Mouse (Mus musculus) lung, postnatal 0 days (tissue): ENCODE results near the gene Dock7.

Experiments used
- CTCF ChIP-seq: IDR thresholded peaks from 2 replicates; pipeline ENCODE4 v1.5.1; 2016; ENCODE audit warnings: antibody characterized with exemption, mild to moderate bottlenecking
- EP300 ChIP-seq: IDR thresholded peaks from 2 replicates; pipeline ENCODE4 v1.6.1; 2016; ENCODE audit warnings: antibody characterized with exemption, mild to moderate bottlenecking, control low read depth

GRCm38 (mm10) chr4:99064524-99064923, 56.2 kb downstream of the Dock7 start:
- TF ChIP-seq CTCF (no peak), EP300 (no peak)
